Mouse (Mus musculus): ENCODE results near the gene Slc13a4.

GRCm38 (mm10) chr6:35309406-35309805, 1.5 kb upstream of the Slc13a4 start:
- TF ChIP-seq POLR2A (IDR thresholded peaks at IDR 0.05; ENCODE audit: insufficient read depth, low read depth, low read length) (no peak), CTCF (IDR thresholded peaks at IDR 0.05; ENCODE audit: insufficient read depth, low read depth, low read length) (no peak)

All from olfactory bulb, adult 2 months (tissue).